In genomic region chr11:33297121-33297520, GRCm38 (mm10) we compare ENCODE assay signal across 22 mouse cellular contexts. TPM values are rescaled to one million over a fixed set of nuclear protein-coding genes. Genes with fewer than 3 reads are reported as not detected.
DNase-seq lines count a peak whose midpoint lies in the region; ATAC-seq and TF ChIP-seq lines count a peak whose summit lies in the region.
"Had no signal": no experiment of that assay in that cellular context is flagged by ENCODE, and none has a peak within 500 bp of the region (broad histone marks: within the 10 kb centered on the region; RNA-seq: fewer than 3 reads in every experiment).

No protein-coding gene starts in this region.

- no peak overlapping the region for H3K4me3 ChIP-seq in forebrain, embryonic 13.5 days
- no peak overlapping the region for H3K4me3 ChIP-seq in forebrain, embryonic 10.5 days
- no peak overlapping the region for H3K4me3 ChIP-seq in neural tube, embryonic 11.5 days (ENCODE audit: low read depth, low read length)
- H3K4me3 ChIP-seq in hindbrain, postnatal 0 days (ENCODE audit: low read length), result no peak overlapping the region
- H3K4me3 ChIP-seq in kidney, embryonic 16.5 days (ENCODE audit: low read length), result no peak overlapping the region
- H3K4me3 ChIP-seq: embryonic facial prominence, embryonic 13.5 days; myocyte had no signal

- H3K36me3 ChIP-seq in forebrain, embryonic 13.5 days (ENCODE audit: poor library complexity, severe bottlenecking), result no peaks in the 10 kb centered on the region
- H3K36me3 ChIP-seq in forebrain, embryonic 10.5 days (replicated peaks), result no peaks in the 10 kb centered on the region
- H3K36me3 ChIP-seq in neural tube, embryonic 11.5 days (ENCODE audit: control insufficient read depth, insufficient read depth, low read length), result no peaks in the 10 kb centered on the region
- H3K36me3 ChIP-seq in hindbrain, postnatal 0 days (ENCODE audit: insufficient read depth, low read length), result no peaks in the 10 kb centered on the region
- no peaks in the 10 kb centered on the region for H3K36me3 ChIP-seq in kidney, embryonic 16.5 days (ENCODE audit: insufficient read depth, low read length)
- H3K36me3 ChIP-seq: embryonic facial prominence, embryonic 13.5 days had no signal

- no peaks in the 10 kb centered on the region for H3K27me3 ChIP-seq in forebrain, embryonic 13.5 days
- H3K27me3 ChIP-seq in forebrain, embryonic 10.5 days (ENCODE audit: poor library complexity, severe bottlenecking), result no peaks in the 10 kb centered on the region
- no peaks in the 10 kb centered on the region for H3K27me3 ChIP-seq in neural tube, embryonic 11.5 days (ENCODE audit: control insufficient read depth, insufficient read depth, low read length)
- no peaks in the 10 kb centered on the region for H3K27me3 ChIP-seq in hindbrain, postnatal 0 days (ENCODE audit: insufficient read depth, low read length)
- no peaks in the 10 kb centered on the region for H3K27me3 ChIP-seq in kidney, embryonic 16.5 days (ENCODE audit: insufficient read depth, low read length)
- H3K27me3 ChIP-seq: embryonic facial prominence, embryonic 13.5 days had no signal

- H3K4me1 ChIP-seq in forebrain, embryonic 13.5 days, result peaks cover 29% of the 10 kb centered on the region
- peaks cover 16% of the 10 kb centered on the region; the same call in 1 of the 2 replicates for H3K4me1 ChIP-seq in forebrain, embryonic 10.5 days
- H3K4me1 ChIP-seq in neural tube, embryonic 11.5 days (ENCODE audit: control insufficient read depth, insufficient read depth, low read length), result no peaks in the 10 kb centered on the region
- H3K4me1 ChIP-seq in hindbrain, postnatal 0 days (ENCODE audit: insufficient read depth, low read length), result 0 out of 2 replicates have a peak, but pooled peaks cover 8% of the 10 kb centered on the region
- H3K4me1 ChIP-seq in kidney, embryonic 16.5 days (ENCODE audit: insufficient read depth, low read length), result peaks cover 15% of the 10 kb centered on the region; the same call in 1 of the 2 replicates

- no peak overlapping the region for H3K9ac ChIP-seq in forebrain, embryonic 13.5 days
- no peak overlapping the region for H3K9ac ChIP-seq in neural tube, embryonic 11.5 days (ENCODE audit: low read length)
- no peak overlapping the region for H3K9ac ChIP-seq in hindbrain, postnatal 0 days (replicated peaks; ENCODE audit: low read length)
- no peak overlapping the region for H3K9ac ChIP-seq in kidney, embryonic 16.5 days (replicated peaks; ENCODE audit: low read length)
- H3K9ac ChIP-seq: embryonic facial prominence, embryonic 13.5 days; liver, embryonic 14.5 days had no signal

- DNase-seq in forebrain, embryonic 10.5 days (ENCODE audit: extremely low spot score, low spot score), result no peak
- DNase-seq in neural tube, embryonic 11.5 days (ENCODE audit: low spot score), result no peak
- no peak for DNase-seq in neural tube, embryonic 10.5 days (ENCODE audit: extremely low spot score, low spot score)
- peak; percentile 49 for DNase-seq in hindbrain, postnatal 0 days (ENCODE audit: low spot score)
- no peak for DNase-seq in frontal cortex, adult 2 months (ENCODE audit: extremely low spot score in 1 of 2, low spot score in 1 of 2)
- DNase-seq: gastrocnemius, postnatal 10 days; kidney, postnatal 25 days; thymus, adult 18-20 months had no signal

- no peak for TF ChIP-seq CTCF in hindbrain, postnatal 0 days (IDR thresholded peaks at IDR 0.05; ENCODE audit: low read depth)

- ATAC-seq in forebrain, embryonic 13.5 days, result peak; percentile 78
- ATAC-seq in neural tube, embryonic 11.5 days (ENCODE audit: insufficient read depth, low FRiP score, low TSS enrichment), result no peak
- ATAC-seq in hindbrain, postnatal 0 days, result peak; percentile 61; the same call in 1 of the 2 replicates
- no peak for ATAC-seq in kidney, embryonic 16.5 days (ENCODE audit: low FRiP score, low TSS enrichment)
- ATAC-seq: intestine, postnatal 0 days; lung, postnatal 0 days had no signal

- H3K4me2 ChIP-seq in forebrain, embryonic 13.5 days, result no peak overlapping the region
- H3K4me2 ChIP-seq in neural tube, embryonic 11.5 days (ENCODE audit: low read depth), result no peak overlapping the region
- no peak overlapping the region for H3K4me2 ChIP-seq in hindbrain, postnatal 0 days (ENCODE audit: low read depth, low read length)
- no peak overlapping the region for H3K4me2 ChIP-seq in kidney, embryonic 16.5 days (replicated peaks; ENCODE audit: low read depth, low read length)
- H3K4me2 ChIP-seq: embryonic facial prominence, embryonic 13.5 days; heart, embryonic 11.5 days had no signal

- 23% methylated on average over 8 of the region's 8 CpGs for WGBS in forebrain, embryonic 13.5 days
- 66% methylated on average over 8 of the region's 8 CpGs for WGBS in forebrain, embryonic 10.5 days
- WGBS in neural tube, embryonic 11.5 days, result 59% methylated on average over 8 of the region's 8 CpGs
- WGBS in hindbrain, postnatal 0 days, result 36% methylated on average over 8 of the region's 8 CpGs
- WGBS in kidney, embryonic 16.5 days, result 87% methylated on average over 8 of the region's 8 CpGs

- H3K9me3 ChIP-seq in forebrain, embryonic 13.5 days (replicated peaks), result no peaks in the 10 kb centered on the region
- no peaks in the 10 kb centered on the region for H3K9me3 ChIP-seq in forebrain, embryonic 10.5 days
- H3K9me3 ChIP-seq in neural tube, embryonic 11.5 days (ENCODE audit: control insufficient read depth, low read length), result no peaks in the 10 kb centered on the region
- no peaks in the 10 kb centered on the region for H3K9me3 ChIP-seq in hindbrain, postnatal 0 days (ENCODE audit: low read length)
- H3K9me3 ChIP-seq in kidney, embryonic 16.5 days (ENCODE audit: low read length), result no peaks in the 10 kb centered on the region
- H3K9me3 ChIP-seq: embryonic facial prominence, embryonic 13.5 days had no signal

- H3K27ac ChIP-seq in forebrain, embryonic 13.5 days, result no peak overlapping the region
- no peak overlapping the region for H3K27ac ChIP-seq in forebrain, embryonic 10.5 days
- 0 out of 2 replicates have a peak overlapping the region, but pooled peaks have one; percentile 31 for H3K27ac ChIP-seq in neural tube, embryonic 11.5 days (ENCODE audit: low read depth, low read length)
- H3K27ac ChIP-seq in hindbrain, postnatal 0 days, result no peak overlapping the region
- H3K27ac ChIP-seq in kidney, embryonic 16.5 days (ENCODE audit: low read length), result no peak overlapping the region
- H3K27ac ChIP-seq: embryonic facial prominence, embryonic 13.5 days; liver, embryonic 14.5 days had no signal

RNA-seq across cellular contexts. Expression of gene Gm12117, which starts 20.6 kb away (rescaled TPM):
- not detected in 2 replicates for polyA plus RNA-seq in forebrain, embryonic 13.5 days (2015; fragmentation: Nextera tagmentation; extraction: Ambion mirVana)
- polyA plus RNA-seq in forebrain, embryonic 10.5 days (2016; fragmentation: Nextera tagmentation; extraction: Ambion mirVana), result not detected in 2 replicates
- not detected in 2 replicates for polyA plus RNA-seq in neural tube, embryonic 11.5 days (2014; fragmentation: Nextera tagmentation; extraction: Ambion mirVana)
- total RNA-seq in hindbrain, postnatal 0 days (2014; rRNA removed), result not detected in 2 replicates
- polyA plus RNA-seq in hindbrain, postnatal 0 days (2015; fragmentation: Nextera tagmentation; extraction: Ambion mirVana), result not detected in 2 replicates
- polyA plus RNA-seq in frontal cortex, adult 2 months (2012; rRNA removed), result 0.24 and 1.0 TPM in 2 replicates
- polyA plus RNA-seq in kidney, embryonic 16.5 days (2015; fragmentation: Nextera tagmentation; extraction: Ambion mirVana), result not detected in 2 replicates
- total RNA-seq: gastrocnemius, postnatal 10 days; heart, postnatal 25 days; megakaryocyte, adult 5-6 weeks had no signal
- polyA plus RNA-seq: C2C12; embryonic facial prominence, embryonic 13.5 days; heart, embryonic 11.5 days; intestine, postnatal 0 days; limb, embryonic 11.5 days; liver, embryonic 14.5 days; lung, postnatal 0 days; myocyte; small intestine, adult 2 months; urinary bladder, adult 2 months had no signal

Comparison
In these comparisons a context has a peak if more than half of its experiments do, and no peak if none do; other contexts are left out.
1. ATAC-seq: peak in forebrain, embryonic 13.5 days (single experiment) and hindbrain, postnatal 0 days (single experiment); none in neural tube, embryonic 11.5 days (single experiment) and kidney, embryonic 16.5 days (single experiment).